Mouse (Mus musculus) limb, embryonic 14.5 days (tissue): ENCODE measurements at regions not wholly inside any gene's neighbourhood (a gene's known extent, or its start where the extent isn't known, plus 50 kb on each side); places are given as distances from the start of the nearest gene placed in this dataset. TPM values are rescaled to one million over a fixed set of nuclear protein-coding genes. Genes with fewer than 3 reads are reported as not detected.

ENCODE experiments used
- ATAC-seq: fragments of 200-750 bp; cut with Nextera tagmentation; 2 replicates; pipeline ENCODE4 v1.8.0; 2017; ENCODE audit warnings: low read depth, moderate number of reproducible peaks, moderate TSS enrichment; ENCODE audit not compliant: low FRiP score
- DNase-seq: peaks from one replicate; pipeline ENCODE4 v3.0.0-alpha.2; 2015; ENCODE audit warnings: low spot score
- H3K27ac ChIP-seq: fragments of 300-500 bp; sonication (generic); replicated peaks from 2 replicates; pipeline ENCODE4 v1.5.1; 2014; ENCODE audit warnings: low read depth, mild to moderate bottlenecking, low read length, moderate library complexity, mixed read lengths
- H3K27me3 ChIP-seq: fragments of 300-500 bp; sonication (generic); 2 replicates; pipeline ENCODE4 v1.6.1; 2014; ENCODE audit warnings: low read length, mixed read lengths; ENCODE audit not compliant: control insufficient read depth, insufficient read depth
- H3K36me3 ChIP-seq: fragments of 300-500 bp; sonication (generic); 2 replicates; pipeline ENCODE4 v1.6.1; 2014; ENCODE audit warnings: mild to moderate bottlenecking, low read length, moderate library complexity, mixed read lengths; ENCODE audit not compliant: control insufficient read depth, insufficient read depth
- H3K4me1 ChIP-seq: fragments of 300-500 bp; sonication (generic); 2 replicates; pipeline ENCODE4 v1.6.1; 2014; ENCODE audit warnings: antibody characterized with exemption, low read length, mixed read lengths; ENCODE audit not compliant: control insufficient read depth, insufficient read depth
- H3K4me2 ChIP-seq: fragments of 300-500 bp; sonication (generic); replicated peaks from 2 replicates; pipeline ENCODE4 v1.6.1; 2014; ENCODE audit warnings: low read depth, mild to moderate bottlenecking, low read length, moderate library complexity; ENCODE audit not compliant: severe bottlenecking
- H3K4me3 ChIP-seq: fragments of 300-500 bp; sonication (generic); replicated peaks from 2 replicates; pipeline ENCODE4 v1.5.1; 2014; ENCODE audit warnings: low read length
- H3K9ac ChIP-seq: fragments of 300-500 bp; sonication (generic); 2 replicates; pipeline ENCODE4 v1.6.1; 2014; ENCODE audit warnings: mild to moderate bottlenecking, low read depth, low read length, moderate library complexity; ENCODE audit not compliant: severe bottlenecking
- H3K9me3 ChIP-seq: fragments of 300-500 bp; sonication (generic); 2 replicates; pipeline ENCODE4 v1.6.1; 2016; ENCODE audit warnings: low read length; ENCODE audit not compliant: control insufficient read depth
- POLR2A ChIP-seq: fragments of 200-500 bp; IDR thresholded peaks from 2 replicates; pipeline ENCODE4 v1.8.0; 2012; ENCODE audit warnings: inconsistent platforms, mild to moderate bottlenecking, moderate library complexity, borderline replicate concordance; ENCODE audit not compliant: insufficient read depth, insufficient read length; ENCODE audit errors: extremely low read depth
- WGBS: fragments of 180-500 bp; shearing (Covaris S2); extraction: QIAGEN DNeasy Blood & Tissue Kit; methylation state at CpG from one replicate; pipeline ENCODE4 v1.1.7; 2014; 5-methylcytosine and 5-hydroxymethylcytosine counted together
- microRNA-seq: library from miRNA; unstranded; fragments of <30 nt; microRNA quantifications from one replicate; pipeline ENCODE4, GENCODE M21; 2016

- Histone ChIP-seq H3K4me3 (no peak overlapping the region), H3K9ac (no peak overlapping the region), H3K9me3 (no peaks in the 10 kb centered on the region), H3K27ac (no peak overlapping the region), H3K4me2 (no peak overlapping the region), H3K4me1 (no peaks in the 10 kb centered on the region), H3K36me3 (no peaks in the 10 kb centered on the region), H3K27me3 (no peaks in the 10 kb centered on the region)
- TF ChIP-seq POLR2A = no peak
- ATAC-seq (no peak), DNase-seq (no peak)
- WGBS = 74% methylated on average over 4 of the region's 4 CpGs
These were observed 324.4 kb upstream of the Adam34 start for GRCm38 (mm10) chr8:44034211-44034610.

- no peak overlapping the region for H3K4me2 ChIP-seq
- no peak overlapping the region for H3K9ac ChIP-seq
- H3K36me3 ChIP-seq = no peaks in the 10 kb centered on the region
- H3K4me1 ChIP-seq = no peaks in the 10 kb centered on the region
- H3K4me3 ChIP-seq = no peak overlapping the region
- ATAC-seq (no peak), DNase-seq (no peak)
- no peak for TF ChIP-seq POLR2A
- H3K27ac ChIP-seq = no peak overlapping the region
- no peaks in the 10 kb centered on the region for H3K9me3 ChIP-seq
- no peaks in the 10 kb centered on the region for H3K27me3 ChIP-seq
- 92% methylated on average over 2 of the region's 2 CpGs for WGBS
These were observed 321.5 kb upstream of the Adam34 start for GRCm38 (mm10) chr8:44031376-44031775.

- Histone ChIP-seq H3K4me1 (no peaks in the 10 kb centered on the region), H3K27me3 (no peaks in the 10 kb centered on the region), H3K36me3 (no peaks in the 10 kb centered on the region), H3K27ac (no peak overlapping the region), H3K9me3 (no peaks in the 10 kb centered on the region), H3K4me3 (no peak overlapping the region), H3K9ac (no peak overlapping the region), H3K4me2 (no peak overlapping the region)
- DNase-seq = no peak
- no peak for ATAC-seq
- no peak for TF ChIP-seq POLR2A
These were observed 321.1 kb upstream of the Adam34 start for GRCm38 (mm10) chr8:44030972-44031371.

- H3K27ac ChIP-seq = no peak overlapping the region
- H3K4me2 ChIP-seq = no peak overlapping the region
- H3K4me3 ChIP-seq = no peak overlapping the region
- no peak overlapping the region for H3K9ac ChIP-seq
- TF ChIP-seq POLR2A = no peak
- H3K4me1 ChIP-seq = no peaks in the 10 kb centered on the region
- no peak for DNase-seq
- no peak for ATAC-seq
- H3K36me3 ChIP-seq = no peaks in the 10 kb centered on the region
- 55% methylated on average over 4 of the region's 4 CpGs for WGBS
- no peaks in the 10 kb centered on the region for H3K27me3 ChIP-seq
- H3K9me3 ChIP-seq = no peaks in the 10 kb centered on the region
These were observed 317.9 kb upstream of the Adam34 start for GRCm38 (mm10) chr8:44027738-44028137.

- WGBS = 25% methylated on average over 3 of the region's 3 CpGs
- H3K27ac ChIP-seq = no peak overlapping the region
These were observed 316.1 kb upstream of the Adam34 start for GRCm38 (mm10) chr8:44025926-44026325.

GRCm38 (mm10) chr8:44024028-44024427 lies 314.2 kb upstream of the Adam34 start:
- WGBS = 86% methylated on average over 3 of the region's 3 CpGs
- TF ChIP-seq POLR2A = no peak
- Histone ChIP-seq H3K9me3 (no peaks in the 10 kb centered on the region), H3K4me1 (no peaks in the 10 kb centered on the region), H3K4me2 (no peak overlapping the region), H3K27ac (no peak overlapping the region), H3K4me3 (no peak overlapping the region), H3K9ac (no peak overlapping the region), H3K27me3 (no peaks in the 10 kb centered on the region), H3K36me3 (no peaks in the 10 kb centered on the region)
- no peak for ATAC-seq
- DNase-seq = no peak

More at GRCm38 (mm10) chr8:44025926-44026325, 316.1 kb upstream of the Adam34 start:
- no peak for ATAC-seq
- no peak for TF ChIP-seq POLR2A
- H3K9ac ChIP-seq = no peak overlapping the region
- H3K4me2 ChIP-seq = no peak overlapping the region
- no peaks in the 10 kb centered on the region for H3K9me3 ChIP-seq
- no peaks in the 10 kb centered on the region for H3K27me3 ChIP-seq
- DNase-seq = no peak
- H3K36me3 ChIP-seq = no peaks in the 10 kb centered on the region
- H3K4me3 ChIP-seq = no peak overlapping the region
- no peaks in the 10 kb centered on the region for H3K4me1 ChIP-seq

Small RNA genes in the stretch of these regions (microRNA-seq; reads per million reads assigned to microRNA genes)
- gene Gm24591 = not detected
